3 mouse cellular contexts compared by ENCODE assay signal in genomic region chr17:48474282-48474681, GRCm38 (mm10). TPM values are rescaled to one million over a fixed set of nuclear protein-coding genes. Genes with fewer than 3 reads are reported as not detected.
"Had no signal": no experiment of that assay in that cellular context is flagged by ENCODE, and none has a peak within 500 bp of the region (broad histone marks: within the 10 kb centered on the region; RNA-seq: fewer than 3 reads in every experiment).

No protein-coding gene starts in this region.

RNA-seq across cellular contexts. Expression of gene Tspo2, which starts 23.0 kb away (rescaled TPM):
- polyA plus RNA-seq: testis, adult 2 months; urinary bladder, adult 2 months had no signal

RNA-seq across cellular contexts. Expression of gene Apobec2, which starts 41.6 kb away (rescaled TPM):
- total RNA-seq: neutrophil, adult 5-6 weeks had no signal
